Mouse (Mus musculus) kidney, embryonic 14.5 days (tissue): ENCODE data around the gene Tmcc3. TPM values are rescaled to one million over a fixed set of nuclear protein-coding genes. Genes with fewer than 3 reads are reported as not detected.
A peak's percentile ranks its signal among the peaks of the same experiment; 100 is the strongest.

Source experiments
- ATAC-seq: fragments of 200-750 bp; cut with Nextera tagmentation; 2 replicates; pipeline ENCODE4 v1.8.0; 2017; ENCODE audit warnings: moderate number of reproducible peaks, mild to moderate bottlenecking, moderate TSS enrichment, moderate library complexity; ENCODE audit not compliant: low FRiP score, low TSS enrichment
- H3K27ac ChIP-seq: fragments of 300-500 bp; sonication (generic); 2 replicates; pipeline ENCODE4 v1.5.1; 2014; ENCODE audit warnings: low read depth, mild to moderate bottlenecking, low read length, moderate library complexity, mixed read lengths
- H3K27me3 ChIP-seq: fragments of 300-500 bp; sonication (generic); 2 replicates; pipeline ENCODE4 v1.6.1; 2014; ENCODE audit warnings: mild to moderate bottlenecking, low read length; ENCODE audit not compliant: control insufficient read depth, insufficient read depth
- H3K36me3 ChIP-seq: fragments of 300-500 bp; sonication (generic); 2 replicates; pipeline ENCODE4 v1.6.1; 2014; ENCODE audit warnings: low read length, mixed read lengths; ENCODE audit not compliant: control insufficient read depth, insufficient read depth
- H3K4me1 ChIP-seq: fragments of 300-500 bp; sonication (generic); 2 replicates; pipeline ENCODE4 v1.6.1; 2014; ENCODE audit warnings: low read length, mixed read lengths; ENCODE audit not compliant: control insufficient read depth, insufficient read depth
- H3K4me2 ChIP-seq: fragments of 300-500 bp; sonication (generic); replicated peaks from 2 replicates; pipeline ENCODE4 v1.6.1; 2014; ENCODE audit warnings: low read depth, mild to moderate bottlenecking, low read length
- H3K4me3 ChIP-seq: fragments of 300-500 bp; sonication (generic); 2 replicates; pipeline ENCODE4 v1.5.1; 2014; ENCODE audit warnings: mild to moderate bottlenecking, low read length
- H3K9ac ChIP-seq: fragments of 300-500 bp; sonication (generic); 2 replicates; pipeline ENCODE4 v1.6.1; 2014; ENCODE audit warnings: low read depth, mild to moderate bottlenecking, low read length, moderate library complexity
- H3K9me3 ChIP-seq: fragments of 300-500 bp; sonication (generic); 2 replicates; pipeline ENCODE4 v1.6.1; 2016; ENCODE audit warnings: low read length; ENCODE audit not compliant: control insufficient read depth
- WGBS: fragments of 180-500 bp; shearing (Covaris S2); extraction: QIAGEN DNeasy Blood & Tissue Kit; methylation state at CpG from one replicate; pipeline ENCODE4 v1.1.7; 2014; 5-methylcytosine and 5-hydroxymethylcytosine counted together
- polyA plus RNA-seq: library from polyadenylated mRNA; unstranded; fragments of >200 nt; fragmentation: Nextera tagmentation; extraction: Ambion mirVana; gene quantifications from 2 replicates; pipeline ENCODE4 v1.2.1, GENCODE M21; 2014

Gene Tmcc3
- polyA plus RNA-seq, 1 experiment from 2014 or later: 7.2 TPM

- Histone ChIP-seq H3K9me3 (no peaks in the 10 kb centered on the region), H3K27ac (peak overlapping the region; percentile 37; the same call in 1 of the 2 replicates), H3K36me3 (no peaks in the 10 kb centered on the region), H3K4me2 (peak overlapping the region; percentile 36), H3K4me1 (peaks cover 20% of the 10 kb centered on the region; the same call in 1 of the 2 replicates), H3K27me3 (no peaks in the 10 kb centered on the region), H3K4me3 (no peak overlapping the region), H3K9ac (no peak overlapping the region)
- peak; percentile 65 for ATAC-seq
- WGBS: 43% methylated on average over 10 of the region's 10 CpGs
These were observed 66.1 kb downstream of the Tmcc3 start for GRCm38 (mm10) chr10:94377844-94378243.

- Histone ChIP-seq H3K36me3 (no peaks in the 10 kb centered on the region), H3K27me3 (no peaks in the 10 kb centered on the region), H3K9ac (peak overlapping the region; percentile 12; the same call in 1 of the 2 replicates), H3K4me3 (peak overlapping the region; percentile 20; the same call in 1 of the 2 replicates), H3K27ac (peak overlapping the region; percentile 37; the same call in 1 of the 2 replicates), H3K4me1 (peaks cover 20% of the 10 kb centered on the region; the same call in 1 of the 2 replicates), H3K9me3 (no peaks in the 10 kb centered on the region), H3K4me2 (peak overlapping the region; percentile 36)
- WGBS: 32% methylated on average over 13 of the region's 13 CpGs
- ATAC-seq: peak; percentile 73
These were observed 66.6 kb downstream of the Tmcc3 start for GRCm38 (mm10) chr10:94378383-94378782.

DNA sequence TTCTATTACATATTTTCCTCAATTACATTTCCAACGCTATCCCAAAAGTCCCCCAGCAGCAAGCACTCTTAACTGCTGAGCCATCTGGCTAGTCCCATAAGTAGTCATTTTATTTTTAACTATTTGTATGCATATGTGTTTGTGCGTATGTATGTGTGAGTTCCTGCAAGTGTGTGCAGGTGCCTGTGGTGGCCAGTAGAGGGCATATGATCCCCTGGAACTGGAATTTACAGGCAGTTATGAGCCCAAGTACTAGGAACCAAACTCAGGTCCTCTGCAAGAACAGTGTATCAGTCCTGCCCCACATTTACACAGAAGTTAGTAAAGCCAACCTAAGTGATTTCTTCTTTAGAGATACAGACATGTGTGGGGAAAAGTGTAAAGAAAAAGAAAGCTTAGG, 68.3 kb downstream of the Tmcc3 start:
- no peak overlapping the region for H3K4me2 ChIP-seq
- ATAC-seq: no peak
- WGBS: 94% methylated on average over 2 of the region's 2 CpGs

DNA sequence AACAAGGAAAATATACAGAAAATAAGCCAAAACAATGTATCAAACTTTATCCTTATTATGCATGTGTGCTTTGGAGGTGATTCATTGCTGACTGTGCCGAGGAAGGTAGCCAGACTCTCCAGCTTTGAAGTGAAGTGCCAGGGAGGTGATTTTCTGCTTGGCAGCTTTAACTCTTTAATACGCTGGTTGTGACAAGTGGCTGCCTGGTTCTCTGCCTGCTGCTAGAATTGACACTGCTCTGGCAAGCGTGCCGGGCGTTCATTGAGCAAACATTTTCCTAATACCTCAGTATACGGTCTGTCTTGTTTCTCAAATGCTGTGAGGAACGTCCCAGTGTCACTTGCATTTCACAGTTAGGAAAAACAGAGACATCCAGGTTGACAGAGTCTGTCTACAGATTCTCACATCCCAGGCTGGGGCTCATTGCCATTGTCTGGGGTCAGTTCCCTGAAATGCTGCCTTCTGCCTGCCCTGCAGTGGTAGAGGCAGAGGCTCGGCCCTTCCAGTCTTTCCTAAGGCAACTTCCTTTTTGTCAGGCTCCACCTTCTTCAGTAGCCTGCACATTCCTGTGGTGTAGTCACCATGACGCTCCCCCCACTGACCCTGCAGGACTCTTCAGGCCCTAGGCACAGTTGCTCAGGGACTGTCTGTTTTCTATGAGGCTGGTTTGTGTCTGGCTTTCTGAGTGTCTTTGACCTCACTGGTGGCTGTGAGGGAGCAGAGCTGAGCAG, 69.1 kb downstream of the Tmcc3 start:
- peaks cover 10% of the 10 kb centered on the region for H3K9me3 ChIP-seq
- H3K27me3 ChIP-seq: no peaks in the 10 kb centered on the region
- peak; percentile 74; the same call in 1 of the 2 replicates for ATAC-seq
- H3K36me3 ChIP-seq: no peaks in the 10 kb centered on the region
- no peak overlapping the region for H3K9ac ChIP-seq
- no peak overlapping the region for H3K27ac ChIP-seq
- peaks cover 20% of the 10 kb centered on the region; the same call in 1 of the 2 replicates for H3K4me1 ChIP-seq
- 51% methylated on average over 9 of the region's 9 CpGs for WGBS
- no peak overlapping the region for H3K4me3 ChIP-seq
- no peak overlapping the region for H3K4me2 ChIP-seq

More for the DNA sequence above, 68.3 kb downstream of the Tmcc3 start:
- no peaks in the 10 kb centered on the region for H3K27me3 ChIP-seq
- no peak overlapping the region for H3K9ac ChIP-seq
- peaks cover 20% of the 10 kb centered on the region; the same call in 1 of the 2 replicates for H3K4me1 ChIP-seq
- H3K36me3 ChIP-seq: no peaks in the 10 kb centered on the region
- H3K4me3 ChIP-seq: no peak overlapping the region
- no peak overlapping the region for H3K27ac ChIP-seq
- peaks cover 2% of the 10 kb centered on the region for H3K9me3 ChIP-seq

GRCm38 (mm10) chr10:94381393-94381740, 69.6 kb downstream of the Tmcc3 start:
- Histone ChIP-seq H3K4me3 (no peak overlapping the region), H3K27me3 (no peaks in the 10 kb centered on the region), H3K27ac (no peak overlapping the region), H3K36me3 (no peaks in the 10 kb centered on the region), H3K4me1 (peaks cover 20% of the 10 kb centered on the region; the same call in 1 of the 2 replicates), H3K9me3 (peaks cover 14% of the 10 kb centered on the region), H3K9ac (no peak overlapping the region), H3K4me2 (no peak overlapping the region)
- 90% methylated on average over 4 of the region's 4 CpGs for WGBS
- ATAC-seq: no peak

DNA sequence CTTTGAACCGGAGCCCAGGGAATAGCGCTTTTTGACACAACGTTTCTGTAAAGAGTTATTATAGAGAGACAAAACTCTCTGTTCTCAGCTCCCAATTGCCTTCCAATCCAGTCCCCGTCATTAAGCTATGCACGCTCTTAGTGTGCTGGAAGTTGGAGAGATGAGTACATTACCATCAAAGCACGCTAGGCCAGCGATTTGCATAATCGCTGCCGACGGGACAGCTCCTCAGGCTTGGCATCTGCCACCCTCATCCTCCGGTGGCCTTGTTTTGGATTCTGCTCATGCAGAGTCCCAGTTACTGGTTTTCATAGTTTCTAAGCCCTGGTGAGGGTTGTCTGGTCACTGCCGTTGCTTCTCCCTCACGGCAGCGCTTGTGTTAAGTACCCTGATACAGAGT, 70.9 kb downstream of the Tmcc3 start:
- Histone ChIP-seq H3K9me3 (peaks cover 14% of the 10 kb centered on the region), H3K27ac (no peak overlapping the region), H3K4me1 (peaks cover 18% of the 10 kb centered on the region; the same call in 1 of the 2 replicates), H3K9ac (no peak overlapping the region), H3K4me3 (no peak overlapping the region), H3K27me3 (no peaks in the 10 kb centered on the region), H3K36me3 (no peaks in the 10 kb centered on the region), H3K4me2 (no peak overlapping the region)
- WGBS: 93% methylated on average over 14 of the region's 14 CpGs
- no peak for ATAC-seq

DNA sequence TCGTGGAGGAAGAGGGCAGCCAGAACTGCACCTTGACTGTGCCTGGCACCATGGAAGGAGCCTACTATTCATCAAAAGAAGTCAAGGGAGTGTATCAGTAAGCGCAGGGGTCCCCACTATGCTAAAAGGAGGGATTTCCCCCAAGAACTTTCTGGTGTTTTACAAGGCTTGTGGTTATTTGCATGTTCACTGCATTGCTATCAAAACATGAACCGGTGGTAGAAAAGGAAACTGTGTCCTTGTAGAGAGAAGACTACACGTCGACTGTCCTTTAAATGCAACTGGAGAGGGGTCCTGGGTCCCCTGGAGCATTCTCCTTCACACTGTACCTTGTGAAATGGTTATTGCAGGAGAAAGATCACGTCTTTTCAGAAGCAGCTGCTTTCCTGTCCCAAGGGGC, 71.8 kb downstream of the Tmcc3 start:
- H3K27me3 ChIP-seq: no peaks in the 10 kb centered on the region
- 84% methylated on average over 6 of the region's 6 CpGs for WGBS
- H3K36me3 ChIP-seq: no peaks in the 10 kb centered on the region
- no peak overlapping the region for H3K4me3 ChIP-seq
- ATAC-seq: no peak
- peaks cover 14% of the 10 kb centered on the region for H3K9me3 ChIP-seq
- H3K4me1 ChIP-seq: peaks cover 8% of the 10 kb centered on the region; the same call in 1 of the 2 replicates
- no peak overlapping the region for H3K4me2 ChIP-seq
- H3K27ac ChIP-seq: no peak overlapping the region
- no peak overlapping the region for H3K9ac ChIP-seq

- no peak overlapping the region for H3K4me3 ChIP-seq
- H3K27me3 ChIP-seq: no peaks in the 10 kb centered on the region
- no peak overlapping the region for H3K27ac ChIP-seq
- H3K4me1 ChIP-seq: no peaks in the 10 kb centered on the region
- ATAC-seq: no peak
- H3K36me3 ChIP-seq: no peaks in the 10 kb centered on the region
- 92% methylated on average over 6 of the region's 6 CpGs for WGBS
- peaks cover 17% of the 10 kb centered on the region for H3K9me3 ChIP-seq
- H3K4me2 ChIP-seq: no peak overlapping the region
- no peak overlapping the region for H3K9ac ChIP-seq
These were observed 77.5 kb downstream of the Tmcc3 start for GRCm38 (mm10) chr10:94389219-94389618.

GRCm38 (mm10) chr10:94391049-94391448, 79.3 kb downstream of the Tmcc3 start:
- peaks cover 5% of the 10 kb centered on the region; the same call in 1 of the 2 replicates for H3K9me3 ChIP-seq
- H3K9ac ChIP-seq: no peak overlapping the region
- no peaks in the 10 kb centered on the region for H3K36me3 ChIP-seq
- no peaks in the 10 kb centered on the region for H3K27me3 ChIP-seq
- H3K4me3 ChIP-seq: no peak overlapping the region
- H3K4me1 ChIP-seq: no peaks in the 10 kb centered on the region
- no peak overlapping the region for H3K4me2 ChIP-seq
- H3K27ac ChIP-seq: peak overlapping the region; percentile 42; the same call in 1 of the 2 replicates
- ATAC-seq: peak; percentile 74; the same call in 1 of the 2 replicates
- WGBS: 69% methylated on average over 5 of the region's 5 CpGs
